Mouse (Mus musculus) ES-Bruce4 (cell line): ENCODE measurements around the gene Csnk1d.

Experiments used
- CTCF ChIP-seq: IDR thresholded peaks from one replicate; pipeline ENCODE4 v1.8.1; 2011; ENCODE audit warnings: low read depth, low read length
- EP300 ChIP-seq: IDR thresholded peaks from 2 replicates; pipeline ENCODE4 v1.6.1; 2011; ENCODE audit warnings: low read depth, low read length; ENCODE audit not compliant: insufficient read depth
- POLR2A ChIP-seq: IDR thresholded peaks from one replicate; pipeline ENCODE4 v1.8.1; 2011; ENCODE audit warnings: low read length; ENCODE audit not compliant: insufficient read depth

- TF ChIP-seq CTCF (no peak), POLR2A (no peak), EP300 (no peak)
Observed at GRCm38 (mm10) chr11:120964195-120965157, 26.7 kb downstream of the Csnk1d start.
